Mouse (Mus musculus): Measurements from ENCODE around the gene Bcl3. TPM values are rescaled to one million over a fixed set of nuclear protein-coding genes. Genes with fewer than 3 reads are reported as not detected.

The Bcl3 gene
- polyA plus RNA-seq, 1 experiment from 2014 or later: 6.9 TPM

- peaks cover 39% of the 10 kb centered on the region for H3K36me3 ChIP-seq
- WGBS: 70% methylated on average over 13 of the region's 13 CpGs
- ATAC-seq (ENCODE audit: insufficient number of reproducible peaks, low FRiP score, low TSS enrichment, low read depth): no peak
Measured at GRCm38 (mm10) chr7:19763829-19764477, 58.6 kb downstream of the Bcl3 start.

GRCm38 (mm10) chr7:19762283-19762682 lies 60.3 kb downstream of the Bcl3 start:
- Histone ChIP-seq H3K9me3 (replicated peaks) (no peaks in the 10 kb centered on the region), H3K4me3 (replicated peaks) (no peak overlapping the region), H3K9ac (no peak overlapping the region), H3K4me2 (replicated peaks) (no peak overlapping the region), H3K27me3 (no peaks in the 10 kb centered on the region), H3K27ac (replicated peaks) (no peak overlapping the region), H3K4me1 (no peaks in the 10 kb centered on the region), H3K36me3 (peaks cover 51% of the 10 kb centered on the region)
- 81% methylated on average over 11 of the region's 11 CpGs for WGBS
- ATAC-seq (ENCODE audit: insufficient number of reproducible peaks, low FRiP score, low TSS enrichment, low read depth): no peak

More at GRCm38 (mm10) chr7:19763829-19764477, 58.6 kb downstream of the Bcl3 start:
- Histone ChIP-seq H3K27me3 (no peaks in the 10 kb centered on the region), H3K9ac (no peak overlapping the region), H3K4me1 (peaks cover 3% of the 10 kb centered on the region), H3K4me3 (replicated peaks) (no peak overlapping the region), H3K27ac (replicated peaks) (no peak overlapping the region), H3K9me3 (replicated peaks) (no peaks in the 10 kb centered on the region), H3K4me2 (replicated peaks) (no peak overlapping the region)

DNA sequence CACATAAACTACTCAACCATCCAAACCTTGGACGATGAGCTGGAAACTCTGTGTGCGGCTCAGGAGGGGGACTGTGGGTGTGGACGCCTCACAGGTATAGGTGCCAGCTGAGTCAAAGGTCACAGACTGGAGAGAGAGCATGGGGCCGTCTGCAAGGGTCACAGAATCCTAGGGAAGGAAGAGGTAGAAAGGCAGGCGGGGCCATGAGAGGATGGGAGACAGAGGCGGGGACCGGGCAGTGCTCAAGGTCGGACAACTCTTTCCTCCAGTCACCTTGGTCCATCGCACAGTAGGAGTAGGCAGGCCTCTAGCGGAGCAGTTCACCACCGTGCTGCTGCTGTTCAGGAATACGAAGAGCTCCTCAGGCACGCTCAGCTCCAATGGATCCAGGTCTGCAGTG lies 62.5 kb downstream of the Bcl3 start:
- Histone ChIP-seq H3K27me3 (no peaks in the 10 kb centered on the region), H3K9ac (no peak overlapping the region), H3K4me1 (peaks cover 6% of the 10 kb centered on the region; the same call in 1 of the 2 replicates), H3K9me3 (replicated peaks) (no peaks in the 10 kb centered on the region), H3K27ac (replicated peaks) (no peak overlapping the region), H3K4me3 (replicated peaks) (no peak overlapping the region), H3K4me2 (replicated peaks) (no peak overlapping the region), H3K36me3 (peaks cover 43% of the 10 kb centered on the region)
- 85% methylated on average over 13 of the region's 13 CpGs for WGBS
- ATAC-seq (ENCODE audit: insufficient number of reproducible peaks, low FRiP score, low TSS enrichment, low read depth): no peak

GRCm38 (mm10) chr7:19758623-19759022 lies 63.9 kb downstream of the Bcl3 start:
- Histone ChIP-seq H3K36me3 (peaks cover 35% of the 10 kb centered on the region), H3K4me3 (replicated peaks) (no peak overlapping the region), H3K4me2 (replicated peaks) (no peak overlapping the region), H3K4me1 (peaks cover 7% of the 10 kb centered on the region; the same call in 1 of the 2 replicates), H3K27ac (replicated peaks) (no peak overlapping the region), H3K27me3 (no peaks in the 10 kb centered on the region), H3K9ac (no peak overlapping the region), H3K9me3 (replicated peaks) (no peaks in the 10 kb centered on the region)
- ATAC-seq (ENCODE audit: insufficient number of reproducible peaks, low FRiP score, low TSS enrichment, low read depth): no peak
- 90% methylated on average over 13 of the region's 13 CpGs for WGBS

Other genes starting within 250 kb of the Bcl3 start
- gene Zfp296, start 245.5 kb downstream of the Bcl3 start, polyA plus RNA-seq (2015; fragmentation: Nextera tagmentation; extraction: Ambion mirVana): 1.5 and 2.2 TPM in 2 replicates
- gene Gemin7, start 245.2 kb downstream of the Bcl3 start, polyA plus RNA-seq (2015; fragmentation: Nextera tagmentation; extraction: Ambion mirVana): 149 and 162 TPM in 2 replicates
- 58.3 and 66.1 TPM in 2 replicates for gene Clasrp, start 218.3 kb downstream of the Bcl3 start, polyA plus RNA-seq (2015; fragmentation: Nextera tagmentation; extraction: Ambion mirVana)
- gene Relb, start 193.3 kb downstream of the Bcl3 start, polyA plus RNA-seq (2015; fragmentation: Nextera tagmentation; extraction: Ambion mirVana): 14.0 and 15.8 TPM in 2 replicates
- 78.0 and 89.1 TPM in 2 replicates for gene Clptm1, start 157.7 kb downstream of the Bcl3 start, polyA plus RNA-seq (2015; fragmentation: Nextera tagmentation; extraction: Ambion mirVana)
- 0.67 and 1.3 TPM in 2 replicates for gene Apoc2, start 144.8 kb downstream of the Bcl3 start, polyA plus RNA-seq (2015; fragmentation: Nextera tagmentation; extraction: Ambion mirVana)
- not detected in 2 replicates for gene Gm44805, start 141.3 kb downstream of the Bcl3 start, polyA plus RNA-seq (2015; fragmentation: Nextera tagmentation; extraction: Ambion mirVana)
- 0.16 TPM in 1 of 2 replicates, not detected in the other for gene Apoc4, start 141.3 kb downstream of the Bcl3 start, polyA plus RNA-seq (2015; fragmentation: Nextera tagmentation; extraction: Ambion mirVana)
- gene Apoc1, start 130.1 kb downstream of the Bcl3 start, polyA plus RNA-seq (2015; fragmentation: Nextera tagmentation; extraction: Ambion mirVana): 38.9 and 45.8 TPM in 2 replicates
- gene Apoe, start 123.6 kb downstream of the Bcl3 start, polyA plus RNA-seq (2015; fragmentation: Nextera tagmentation; extraction: Ambion mirVana): 442 and 474 TPM in 2 replicates
- 146 and 148 TPM in 2 replicates for gene Tomm40, start 107.3 kb downstream of the Bcl3 start, polyA plus RNA-seq (2015; fragmentation: Nextera tagmentation; extraction: Ambion mirVana)
- 79.6 and 86.6 TPM in 2 replicates for gene Nectin2, start 72.3 kb downstream of the Bcl3 start, polyA plus RNA-seq (2015; fragmentation: Nextera tagmentation; extraction: Ambion mirVana)
- 158 and 163 TPM in 2 replicates for gene Bcam, start 51.8 kb downstream of the Bcl3 start, polyA plus RNA-seq (2015; fragmentation: Nextera tagmentation; extraction: Ambion mirVana)
- 13.2 and 17.2 TPM in 2 replicates for gene Cblc, start 26.0 kb downstream of the Bcl3 start, polyA plus RNA-seq (2015; fragmentation: Nextera tagmentation; extraction: Ambion mirVana)
- gene Gm19345, start 29.2 kb upstream of the Bcl3 start, polyA plus RNA-seq (2015; fragmentation: Nextera tagmentation; extraction: Ambion mirVana): 0.59 TPM in 1 of 2 replicates, not detected in the other
- gene Ceacam16, start 38.5 kb upstream of the Bcl3 start, polyA plus RNA-seq (2015; fragmentation: Nextera tagmentation; extraction: Ambion mirVana): not detected in 2 replicates
- gene Ceacam19, start 65.2 kb upstream of the Bcl3 start, polyA plus RNA-seq (2015; fragmentation: Nextera tagmentation; extraction: Ambion mirVana): 4.1 and 5.5 TPM in 2 replicates
- 13.2 and 14.1 TPM in 2 replicates for gene Pvr, start 98.4 kb upstream of the Bcl3 start, polyA plus RNA-seq (2015; fragmentation: Nextera tagmentation; extraction: Ambion mirVana)
- gene Igsf23, start 128.0 kb upstream of the Bcl3 start, polyA plus RNA-seq (2015; fragmentation: Nextera tagmentation; extraction: Ambion mirVana): 0.11 TPM in 1 of 2 replicates, not detected in the other
- gene Ceacam20, start 142.6 kb upstream of the Bcl3 start, polyA plus RNA-seq (2015; fragmentation: Nextera tagmentation; extraction: Ambion mirVana): not detected in 2 replicates
- not detected in 2 replicates for gene Nlrp9b, start 168.7 kb upstream of the Bcl3 start, polyA plus RNA-seq (2015; fragmentation: Nextera tagmentation; extraction: Ambion mirVana)

Data from embryonic facial prominence, embryonic 15.5 days (tissue).